Mouse (Mus musculus): ENCODE results near the gene Kcnma1. TPM values are rescaled to one million over a fixed set of nuclear protein-coding genes. Genes with fewer than 3 reads are reported as not detected.

Gene Kcnma1
- 1.0 and 1.3 TPM in 2 replicates for polyA plus RNA-seq (2015; fragmentation: Nextera tagmentation; extraction: Ambion mirVana)

DNA sequence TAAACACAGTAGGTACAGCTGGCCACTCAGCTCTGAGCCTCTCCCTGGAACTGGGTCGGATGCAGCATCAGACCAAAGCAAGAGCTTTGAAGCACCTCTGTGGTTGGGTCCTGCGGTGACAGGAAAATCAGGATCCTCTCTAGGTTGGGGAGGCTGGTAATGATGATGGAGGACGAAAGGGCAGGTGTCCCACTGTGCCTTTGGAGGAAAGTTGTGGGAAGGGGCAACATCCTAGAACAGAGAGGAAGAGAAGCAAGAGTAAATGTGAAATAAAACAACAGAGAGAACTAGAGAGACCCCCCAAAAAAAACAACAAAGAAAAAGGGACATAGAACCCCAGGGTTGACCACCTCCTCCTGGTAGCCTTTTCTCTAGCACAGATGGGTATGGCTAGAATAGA lies at the start of gene Kcnma1:
Gene Kcnma1 (minus strand): TSS at position 101 of the 400 bp plus-strand sequence.
- Histone ChIP-seq H3K36me3 (ENCODE audit: control insufficient read depth, insufficient read depth, low read length) (no peaks in the 10 kb centered on the region), H3K9ac (ENCODE audit: low read length) (no peak within 1 kb of the TSS), H3K27ac (ENCODE audit: low read length) (no peak within 1 kb of the TSS), H3K4me2 (ENCODE audit: low read depth, low read length) (no peak within 1 kb of the TSS), H3K27me3 (ENCODE audit: control insufficient read depth, insufficient read depth, low read depth, low read length) (no peaks in the 10 kb centered on the region; the same call in 1 of the 2 replicates), H3K4me3 (ENCODE audit: low read length) (no peak within 1 kb of the TSS), H3K9me3 (ENCODE audit: control insufficient read depth, low read length) (no peaks in the 10 kb centered on the region), H3K4me1 (replicated peaks; ENCODE audit: control insufficient read depth, insufficient read depth, low read length) (no peaks in the 10 kb centered on the region)
- ATAC-seq (ENCODE audit: low read depth) = no peak
- WGBS = 54% methylated on average over 3 of the region's 3 CpGs

- Histone ChIP-seq H3K27me3 (ENCODE audit: control insufficient read depth, insufficient read depth, low read depth, low read length) (no peaks in the 10 kb centered on the region), H3K4me2 (ENCODE audit: low read depth, low read length) (no peak overlapping the region), H3K9me3 (ENCODE audit: control insufficient read depth, low read length) (no peaks in the 10 kb centered on the region), H3K27ac (ENCODE audit: low read length) (no peak overlapping the region), H3K4me1 (replicated peaks; ENCODE audit: control insufficient read depth, insufficient read depth, low read length) (no peaks in the 10 kb centered on the region), H3K4me3 (ENCODE audit: low read length) (no peak overlapping the region), H3K9ac (ENCODE audit: low read length) (no peak overlapping the region), H3K36me3 (ENCODE audit: control insufficient read depth, insufficient read depth, low read length) (no peaks in the 10 kb centered on the region)
- ATAC-seq (ENCODE audit: low read depth) = no peak
- WGBS = 31% methylated on average over 8 of the region's 8 CpGs
Observed at GRCm38 (mm10) chr14:24059747-24060146, 45.5 kb upstream of the Kcnma1 start.

- no peaks in the 10 kb centered on the region for H3K36me3 ChIP-seq (ENCODE audit: control insufficient read depth, insufficient read depth, low read length)
- H3K27ac ChIP-seq (ENCODE audit: low read length) = no peak overlapping the region
- H3K4me3 ChIP-seq (ENCODE audit: low read length) = no peak overlapping the region
- WGBS = 71% methylated on average over 4 of the region's 4 CpGs
- no peaks in the 10 kb centered on the region for H3K4me1 ChIP-seq (replicated peaks; ENCODE audit: control insufficient read depth, insufficient read depth, low read length)
- no peak overlapping the region for H3K9ac ChIP-seq (ENCODE audit: low read length)
- H3K4me2 ChIP-seq (ENCODE audit: low read depth, low read length) = no peak overlapping the region
- no peaks in the 10 kb centered on the region for H3K27me3 ChIP-seq (ENCODE audit: control insufficient read depth, insufficient read depth, low read depth, low read length)
- H3K9me3 ChIP-seq (ENCODE audit: control insufficient read depth, low read length) = no peaks in the 10 kb centered on the region
- ATAC-seq (ENCODE audit: low read depth) = no peak
Observed at GRCm38 (mm10) chr14:24059287-24059686, 45.0 kb upstream of the Kcnma1 start.

GRCm38 (mm10) chr14:24051821-24052220 lies 37.5 kb upstream of the Kcnma1 start:
- no peak overlapping the region for H3K4me2 ChIP-seq (ENCODE audit: low read depth, low read length)
- H3K36me3 ChIP-seq (ENCODE audit: control insufficient read depth, insufficient read depth, low read length) = no peaks in the 10 kb centered on the region
- H3K27me3 ChIP-seq (ENCODE audit: control insufficient read depth, insufficient read depth, low read depth, low read length) = no peaks in the 10 kb centered on the region
- H3K9ac ChIP-seq (ENCODE audit: low read length) = no peak overlapping the region
- no peaks in the 10 kb centered on the region for H3K4me1 ChIP-seq (replicated peaks; ENCODE audit: control insufficient read depth, insufficient read depth, low read length)
- H3K9me3 ChIP-seq (ENCODE audit: control insufficient read depth, low read length) = no peaks in the 10 kb centered on the region
- no peak overlapping the region for H3K4me3 ChIP-seq (ENCODE audit: low read length)
- ATAC-seq (ENCODE audit: low read depth) = no peak
- H3K27ac ChIP-seq (ENCODE audit: low read length) = no peak overlapping the region
- WGBS = 76% methylated on average over 2 of the region's 2 CpGs

- ATAC-seq (ENCODE audit: low read depth) = no peak
- 68% methylated on average over 2 of the region's 2 CpGs for WGBS
- Histone ChIP-seq H3K36me3 (ENCODE audit: control insufficient read depth, insufficient read depth, low read length) (no peaks in the 10 kb centered on the region), H3K4me2 (ENCODE audit: low read depth, low read length) (no peak overlapping the region), H3K4me1 (replicated peaks; ENCODE audit: control insufficient read depth, insufficient read depth, low read length) (no peaks in the 10 kb centered on the region), H3K27ac (ENCODE audit: low read length) (no peak overlapping the region), H3K9me3 (ENCODE audit: control insufficient read depth, low read length) (no peaks in the 10 kb centered on the region), H3K27me3 (ENCODE audit: control insufficient read depth, insufficient read depth, low read depth, low read length) (no peaks in the 10 kb centered on the region; the same call in 1 of the 2 replicates), H3K4me3 (ENCODE audit: low read length) (no peak overlapping the region), H3K9ac (ENCODE audit: low read length) (no peak overlapping the region)
Observed at GRCm38 (mm10) chr14:24036609-24037008, 22.3 kb upstream of the Kcnma1 start.

GRCm38 (mm10) chr14:24036208-24036535 lies 21.9 kb upstream of the Kcnma1 start:
- Histone ChIP-seq H3K4me2 (ENCODE audit: low read depth, low read length) (no peak overlapping the region), H3K4me3 (ENCODE audit: low read length) (no peak overlapping the region), H3K4me1 (replicated peaks; ENCODE audit: control insufficient read depth, insufficient read depth, low read length) (no peaks in the 10 kb centered on the region), H3K27ac (ENCODE audit: low read length) (no peak overlapping the region), H3K9ac (ENCODE audit: low read length) (no peak overlapping the region), H3K36me3 (ENCODE audit: control insufficient read depth, insufficient read depth, low read length) (no peaks in the 10 kb centered on the region), H3K27me3 (ENCODE audit: control insufficient read depth, insufficient read depth, low read depth, low read length) (no peaks in the 10 kb centered on the region; the same call in 1 of the 2 replicates), H3K9me3 (ENCODE audit: control insufficient read depth, low read length) (no peaks in the 10 kb centered on the region)
- no peak for ATAC-seq (ENCODE audit: low read depth)
- 40% methylated on average over 4 of the region's 4 CpGs for WGBS

- Histone ChIP-seq H3K9ac (ENCODE audit: low read length) (no peak overlapping the region), H3K4me1 (replicated peaks; ENCODE audit: control insufficient read depth, insufficient read depth, low read length) (no peaks in the 10 kb centered on the region), H3K27ac (ENCODE audit: low read length) (no peak overlapping the region), H3K9me3 (ENCODE audit: control insufficient read depth, low read length) (no peaks in the 10 kb centered on the region), H3K36me3 (ENCODE audit: control insufficient read depth, insufficient read depth, low read length) (no peaks in the 10 kb centered on the region), H3K4me3 (ENCODE audit: low read length) (no peak overlapping the region), H3K27me3 (ENCODE audit: control insufficient read depth, insufficient read depth, low read depth, low read length) (no peaks in the 10 kb centered on the region; the same call in 1 of the 2 replicates), H3K4me2 (ENCODE audit: low read depth, low read length) (no peak overlapping the region)
- no peak for ATAC-seq (ENCODE audit: low read depth)
- WGBS = 16% methylated on average over 11 of the region's 11 CpGs
Observed at GRCm38 (mm10) chr14:24035486-24036207, 21.4 kb upstream of the Kcnma1 start.

DNA sequence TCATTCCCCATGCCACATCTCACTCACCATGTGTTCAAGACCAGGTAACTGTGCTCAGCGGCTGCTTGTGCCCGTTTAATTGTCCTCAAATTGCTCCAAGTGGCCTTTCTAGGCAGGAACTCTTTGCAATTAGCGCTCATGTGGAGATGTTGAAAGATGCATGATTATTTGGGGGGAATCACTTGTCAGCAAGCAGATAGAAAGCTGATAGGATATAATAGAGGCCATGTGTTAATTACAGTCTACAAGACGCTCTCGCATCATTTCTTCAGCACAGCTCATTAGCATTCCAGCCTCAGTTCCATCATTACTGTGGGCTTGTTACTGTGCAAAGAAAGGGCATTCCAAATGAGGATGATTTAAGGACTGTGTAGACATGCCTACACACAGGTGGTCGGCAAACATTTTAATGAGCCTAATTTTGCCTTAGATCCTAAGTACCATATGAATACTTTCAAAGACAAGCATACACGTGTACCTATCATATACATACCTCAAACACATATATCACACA lies 18.6 kb upstream of the Kcnma1 start:
- no peak overlapping the region for H3K27ac ChIP-seq (ENCODE audit: low read length)
- no peaks in the 10 kb centered on the region for H3K36me3 ChIP-seq (ENCODE audit: control insufficient read depth, insufficient read depth, low read length)
- no peak overlapping the region for H3K4me3 ChIP-seq (ENCODE audit: low read length)
- H3K4me2 ChIP-seq (ENCODE audit: low read depth, low read length) = no peak overlapping the region
- H3K9ac ChIP-seq (ENCODE audit: low read length) = no peak overlapping the region
- H3K27me3 ChIP-seq (ENCODE audit: control insufficient read depth, insufficient read depth, low read depth, low read length) = no peaks in the 10 kb centered on the region; the same call in 1 of the 2 replicates
- no peak for ATAC-seq (ENCODE audit: low read depth)
- no peaks in the 10 kb centered on the region for H3K9me3 ChIP-seq (ENCODE audit: control insufficient read depth, low read length)
- H3K4me1 ChIP-seq (replicated peaks; ENCODE audit: control insufficient read depth, insufficient read depth, low read length) = no peaks in the 10 kb centered on the region
- WGBS = 81% methylated on average over 7 of the region's 7 CpGs

DNA sequence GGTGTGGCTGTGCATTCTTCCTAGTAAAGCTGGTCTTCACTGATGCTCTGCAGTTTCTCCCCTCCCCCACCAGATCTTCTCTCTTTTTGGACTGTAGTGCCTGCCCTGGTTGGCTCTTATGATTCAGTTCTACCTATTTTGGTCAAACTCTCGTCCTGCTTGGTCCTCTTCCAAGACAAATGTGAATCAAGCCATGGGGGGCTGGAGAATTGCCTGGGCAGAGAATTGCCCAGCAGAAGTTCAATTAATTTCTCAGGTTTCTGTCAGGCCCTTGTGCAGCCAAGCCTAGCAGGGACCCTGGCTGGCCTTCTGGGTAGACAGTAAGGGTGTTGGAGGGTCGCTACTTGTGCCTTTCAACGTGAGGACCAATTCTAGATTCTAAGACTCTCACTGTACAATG lies 17.9 kb upstream of the Kcnma1 start:
- Histone ChIP-seq H3K4me3 (ENCODE audit: low read length) (no peak overlapping the region), H3K4me2 (ENCODE audit: low read depth, low read length) (no peak overlapping the region), H3K36me3 (ENCODE audit: control insufficient read depth, insufficient read depth, low read length) (no peaks in the 10 kb centered on the region), H3K9ac (ENCODE audit: low read length) (no peak overlapping the region), H3K9me3 (ENCODE audit: control insufficient read depth, low read length) (no peaks in the 10 kb centered on the region), H3K27me3 (ENCODE audit: control insufficient read depth, insufficient read depth, low read depth, low read length) (no peaks in the 10 kb centered on the region; the same call in 1 of the 2 replicates), H3K4me1 (replicated peaks; ENCODE audit: control insufficient read depth, insufficient read depth, low read length) (no peaks in the 10 kb centered on the region), H3K27ac (ENCODE audit: low read length) (no peak overlapping the region)
- ATAC-seq (ENCODE audit: low read depth) = no peak
- 71% methylated on average over 3 of the region's 3 CpGs for WGBS
